8 mouse cellular contexts compared by ENCODE assay signal in the genomic region with DNA sequence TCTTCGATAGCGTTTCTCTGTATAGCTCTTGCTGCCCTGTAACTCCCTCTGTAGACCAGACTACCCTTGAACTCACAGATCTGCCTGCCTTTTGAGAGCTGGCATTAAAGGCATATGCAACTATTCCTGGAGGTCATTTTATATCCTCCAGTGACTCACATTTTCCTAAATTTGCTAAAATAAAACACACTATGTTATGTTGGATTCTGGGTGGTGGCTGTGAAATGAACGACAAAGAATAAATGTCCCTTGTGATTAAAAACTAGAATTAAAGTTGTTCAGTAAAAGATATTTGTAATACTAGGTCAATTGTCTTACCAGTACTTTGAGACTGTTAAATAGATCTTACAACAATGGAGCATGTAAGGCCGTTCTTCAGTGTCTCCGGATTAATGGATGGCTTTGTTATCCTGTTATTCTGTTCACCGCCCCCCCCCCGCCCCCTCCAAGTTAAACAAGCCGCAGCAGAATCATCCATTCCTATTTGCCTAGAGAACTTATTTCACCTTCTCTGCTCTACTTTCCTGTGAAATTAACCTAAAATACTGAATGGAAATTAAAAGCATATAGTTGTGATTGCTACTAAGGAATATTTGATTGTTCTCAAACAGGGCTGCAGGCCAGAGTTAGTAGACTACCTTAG.
DNase-seq lines count a peak whose midpoint lies in the region; ATAC-seq lines count a peak whose summit lies in the region.

No protein-coding gene starts in this region.

- H3K4me3 ChIP-seq in kidney, embryonic 15.5 days (replicated peaks): peak overlapping the region; percentile 49
- H3K4me3 ChIP-seq in hindbrain, embryonic 10.5 days: peak overlapping the region; percentile 53
- H3K4me3 ChIP-seq in neural tube, embryonic 12.5 days: peak overlapping the region; percentile 32; the same call in 1 of the 2 replicates

- no peak for DNase-seq in kidney, adult 18-20 months
- peak; percentile 44 for DNase-seq in embryo, embryonic 10.5 days (ENCODE audit: low spot score)
- DNase-seq in hindbrain, embryonic 10.5 days (ENCODE audit: low spot score): no peak
- DNase-seq in thymus, postnatal 10 days (ENCODE audit: low spot score in 2 of 2): no peak
- DNase-seq in spleen, postnatal 36 days (ENCODE audit: low spot score in 2 of 2): no peak
- no peak for DNase-seq in frontal cortex, adult 2 months (ENCODE audit: extremely low spot score in 1 of 2, low spot score in 1 of 2)

- peaks cover 62% of the 10 kb centered on the region for H3K27me3 ChIP-seq in kidney, embryonic 15.5 days
- H3K27me3 ChIP-seq in hindbrain, embryonic 10.5 days (ENCODE audit: insufficient read depth, poor library complexity, severe bottlenecking): peaks cover 21% of the 10 kb centered on the region
- no peaks in the 10 kb centered on the region for H3K27me3 ChIP-seq in neural tube, embryonic 12.5 days (replicated peaks)

- 56% methylated on average over 8 of the region's 8 CpGs for WGBS in kidney, embryonic 15.5 days
- 38% methylated on average over 8 of the region's 8 CpGs for whole genome bisulfite sequencing in hindbrain, embryonic 10.5 days
- 15% methylated on average over 8 of the region's 8 CpGs for WGBS in neural tube, embryonic 12.5 days

- H3K4me2 ChIP-seq in kidney, embryonic 15.5 days: peak overlapping the region; percentile 82
- H3K4me2 ChIP-seq in neural tube, embryonic 12.5 days (replicated peaks): peak overlapping the region; percentile 63

- no peaks in the 10 kb centered on the region for H3K36me3 ChIP-seq in kidney, embryonic 15.5 days
- H3K36me3 ChIP-seq in hindbrain, embryonic 10.5 days: peaks cover 6% of the 10 kb centered on the region; the same call in 1 of the 2 replicates
- peaks cover 3% of the 10 kb centered on the region; the same call in 1 of the 2 replicates for H3K36me3 ChIP-seq in neural tube, embryonic 12.5 days

- H3K9ac ChIP-seq in kidney, embryonic 15.5 days: no peak overlapping the region
- peak overlapping the region; percentile 55 for H3K9ac ChIP-seq in neural tube, embryonic 12.5 days

- peak overlapping the region; percentile 20; the same call in 1 of the 2 replicates for H3K27ac ChIP-seq in kidney, embryonic 15.5 days
- H3K27ac ChIP-seq in hindbrain, embryonic 10.5 days: peak overlapping the region; percentile 86
- H3K27ac ChIP-seq in neural tube, embryonic 12.5 days: peak overlapping the region; percentile 83

- H3K4me1 ChIP-seq in kidney, embryonic 15.5 days: peaks cover 16% of the 10 kb centered on the region
- peaks cover 41% of the 10 kb centered on the region for H3K4me1 ChIP-seq in hindbrain, embryonic 10.5 days (replicated peaks)
- H3K4me1 ChIP-seq in neural tube, embryonic 12.5 days: peaks cover 6% of the 10 kb centered on the region; the same call in 1 of the 2 replicates

- no peak for ATAC-seq in kidney, embryonic 15.5 days (replicated peaks; ENCODE audit: low FRiP score)
- ATAC-seq in neural tube, embryonic 12.5 days (ENCODE audit: low FRiP score, low read depth): no peak

- H3K9me3 ChIP-seq in kidney, embryonic 15.5 days (replicated peaks): no peaks in the 10 kb centered on the region
- no peaks in the 10 kb centered on the region for H3K9me3 ChIP-seq in hindbrain, embryonic 10.5 days
- H3K9me3 ChIP-seq in neural tube, embryonic 12.5 days: no peaks in the 10 kb centered on the region

Comparison
In these comparisons a context has a peak if more than half of its experiments do, and no peak if none do; other contexts are left out.
1. H3K27ac ChIP-seq: peak in every context shown above with its lines; median percentile 86 in hindbrain, embryonic 10.5 days; 83 in neural tube, embryonic 12.5 days; 20 in kidney, embryonic 15.5 days.